Mouse (Mus musculus) testis, adult 2 months (tissue): ENCODE measurements around the gene Myct1.

Experiments used
- CTCF ChIP-seq: fragments of 200-500 bp; IDR thresholded peaks from 2 replicates; pipeline ENCODE4 v1.5.1; 2012; ENCODE audit warnings: low read depth, mild to moderate bottlenecking, inconsistent platforms, low read length, moderate library complexity; ENCODE audit not compliant: control insufficient read depth, insufficient read depth, insufficient replicate concordance
- POLR2A ChIP-seq: fragments of 200-500 bp; IDR thresholded peaks from 2 replicates; pipeline ENCODE4 v1.6.1; 2012; ENCODE audit warnings: low read depth, mild to moderate bottlenecking, inconsistent platforms, low read length, moderate library complexity; ENCODE audit not compliant: control insufficient read depth

- TF ChIP-seq CTCF (no peak), POLR2A (no peak)
These were observed 40.2 kb downstream of the Myct1 start for GRCm38 (mm10) chr10:5633672-5634200.
